Mouse (Mus musculus): ENCODE measurements around the gene Scn5a. TPM values are rescaled to one million over a fixed set of nuclear protein-coding genes. Genes with fewer than 3 reads are reported as not detected.

The Scn5a gene
- 0.49 and 1.2 TPM in 2 replicates for polyA plus RNA-seq (2011; ENCODE audit: insufficient read depth, insufficient read length, low read depth, missing spikeins)

- peak within 1 kb of the TSS; percentile 75 for H3K9ac ChIP-seq (ENCODE audit: low read depth, poor library complexity, severe bottlenecking)
- H3K4me1 ChIP-seq (ENCODE audit: control insufficient read depth, insufficient read depth, low read length), result no peaks in the 10 kb centered on the region
- no peaks in the 10 kb centered on the region for H3K36me3 ChIP-seq (ENCODE audit: control insufficient read depth, insufficient read depth, low read length, poor library complexity, severe bottlenecking)
- peaks cover 12% of the 10 kb centered on the region; the same call in 1 of the 2 replicates for H3K27me3 ChIP-seq (ENCODE audit: control insufficient read depth, insufficient read depth, low read length, poor library complexity, severe bottlenecking)
- TF ChIP-seq POLR2A (IDR thresholded peaks at IDR 0.05; ENCODE audit: insufficient read depth, low read length) (no peak), EP300 (IDR thresholded peaks at IDR 0.05; ENCODE audit: insufficient read depth, low read depth, low read length) (no peak), CTCF (IDR thresholded peaks at IDR 0.05; ENCODE audit: low read depth, low read length) (no peak)
- no peak within 1 kb of the TSS for H3K27ac ChIP-seq (ENCODE audit: insufficient read depth, low read length)
- H3K9me3 ChIP-seq (replicated peaks; ENCODE audit: control insufficient read depth, insufficient read depth, low read length, poor library complexity, severe bottlenecking), result no peaks in the 10 kb centered on the region
- H3K4me3 ChIP-seq (ENCODE audit: low read depth, low read length), result peak within 1 kb of the TSS; percentile 43
These were observed at the start of gene Scn5a for GRCm38 (mm10) chr9:119578636-119579438. Gene Scn5a, minus strand, starts transcription at chr9:119579016.

GRCm38 (mm10) chr9:119627227-119627626 is 48.4 kb upstream of the Scn5a start:
- no peak overlapping the region for H3K4me3 ChIP-seq (ENCODE audit: low read depth, low read length)
- H3K4me1 ChIP-seq (ENCODE audit: control insufficient read depth, insufficient read depth, low read length), result no peaks in the 10 kb centered on the region
- TF ChIP-seq EP300 (IDR thresholded peaks at IDR 0.05; ENCODE audit: insufficient read depth, low read depth, low read length) (no peak), CTCF (IDR thresholded peaks at IDR 0.05; ENCODE audit: low read depth, low read length) (no peak), POLR2A (IDR thresholded peaks at IDR 0.05; ENCODE audit: insufficient read depth, low read length) (no peak)
- no peaks in the 10 kb centered on the region for H3K9me3 ChIP-seq (replicated peaks; ENCODE audit: control insufficient read depth, insufficient read depth, low read length, poor library complexity, severe bottlenecking)
- H3K9ac ChIP-seq (ENCODE audit: low read depth, poor library complexity, severe bottlenecking), result no peak overlapping the region
- H3K36me3 ChIP-seq (ENCODE audit: control insufficient read depth, insufficient read depth, low read length, poor library complexity, severe bottlenecking), result no peaks in the 10 kb centered on the region
- no peaks in the 10 kb centered on the region for H3K27me3 ChIP-seq (ENCODE audit: control insufficient read depth, insufficient read depth, low read length, poor library complexity, severe bottlenecking)
- no peak overlapping the region for H3K27ac ChIP-seq (ENCODE audit: insufficient read depth, low read length)

- H3K27me3 ChIP-seq (ENCODE audit: control insufficient read depth, insufficient read depth, low read length, poor library complexity, severe bottlenecking), result no peaks in the 10 kb centered on the region
- no peaks in the 10 kb centered on the region for H3K4me1 ChIP-seq (ENCODE audit: control insufficient read depth, insufficient read depth, low read length)
- no peak overlapping the region for H3K9ac ChIP-seq (ENCODE audit: low read depth, poor library complexity, severe bottlenecking)
- no peak overlapping the region for H3K27ac ChIP-seq (ENCODE audit: insufficient read depth, low read length)
- no peak overlapping the region for H3K4me3 ChIP-seq (ENCODE audit: low read depth, low read length)
- H3K36me3 ChIP-seq (ENCODE audit: control insufficient read depth, insufficient read depth, low read length, poor library complexity, severe bottlenecking), result no peaks in the 10 kb centered on the region
- no peak for TF ChIP-seq POLR2A (IDR thresholded peaks at IDR 0.05; ENCODE audit: insufficient read depth, low read length)
- TF ChIP-seq EP300 (IDR thresholded peaks at IDR 0.05; ENCODE audit: insufficient read depth, low read depth, low read length), result no peak
- TF ChIP-seq CTCF (IDR thresholded peaks at IDR 0.05; ENCODE audit: low read depth, low read length), result no peak
- H3K9me3 ChIP-seq (replicated peaks; ENCODE audit: control insufficient read depth, insufficient read depth, low read length, poor library complexity, severe bottlenecking), result no peaks in the 10 kb centered on the region
These were observed 45.3 kb upstream of the Scn5a start for GRCm38 (mm10) chr9:119624151-119624550.

GRCm38 (mm10) chr9:119614798-119615197 is 36.0 kb upstream of the Scn5a start:
- Histone ChIP-seq H3K4me3 (ENCODE audit: low read depth, low read length) (no peak overlapping the region), H3K9ac (ENCODE audit: low read depth, poor library complexity, severe bottlenecking) (no peak overlapping the region), H3K36me3 (ENCODE audit: control insufficient read depth, insufficient read depth, low read length, poor library complexity, severe bottlenecking) (no peaks in the 10 kb centered on the region), H3K9me3 (replicated peaks; ENCODE audit: control insufficient read depth, insufficient read depth, low read length, poor library complexity, severe bottlenecking) (no peaks in the 10 kb centered on the region), H3K4me1 (ENCODE audit: control insufficient read depth, insufficient read depth, low read length) (no peaks in the 10 kb centered on the region), H3K27ac (ENCODE audit: insufficient read depth, low read length) (no peak overlapping the region), H3K27me3 (ENCODE audit: control insufficient read depth, insufficient read depth, low read length, poor library complexity, severe bottlenecking) (no peaks in the 10 kb centered on the region)
- TF ChIP-seq POLR2A (IDR thresholded peaks at IDR 0.05; ENCODE audit: insufficient read depth, low read length) (no peak), CTCF (IDR thresholded peaks at IDR 0.05; ENCODE audit: low read depth, low read length) (no peak), EP300 (IDR thresholded peaks at IDR 0.05; ENCODE audit: insufficient read depth, low read depth, low read length) (no peak)

- Histone ChIP-seq H3K4me3 (ENCODE audit: low read depth, low read length) (no peak overlapping the region), H3K27ac (ENCODE audit: insufficient read depth, low read length) (no peak overlapping the region), H3K9ac (ENCODE audit: low read depth, poor library complexity, severe bottlenecking) (no peak overlapping the region), H3K36me3 (ENCODE audit: control insufficient read depth, insufficient read depth, low read length, poor library complexity, severe bottlenecking) (no peaks in the 10 kb centered on the region), H3K9me3 (replicated peaks; ENCODE audit: control insufficient read depth, insufficient read depth, low read length, poor library complexity, severe bottlenecking) (no peaks in the 10 kb centered on the region), H3K27me3 (ENCODE audit: control insufficient read depth, insufficient read depth, low read length, poor library complexity, severe bottlenecking) (no peaks in the 10 kb centered on the region), H3K4me1 (ENCODE audit: control insufficient read depth, insufficient read depth, low read length) (no peaks in the 10 kb centered on the region)
- TF ChIP-seq CTCF (IDR thresholded peaks at IDR 0.05; ENCODE audit: low read depth, low read length), result no peak
- TF ChIP-seq EP300 (IDR thresholded peaks at IDR 0.05; ENCODE audit: insufficient read depth, low read depth, low read length), result no peak
These were observed 31.8 kb upstream of the Scn5a start for GRCm38 (mm10) chr9:119610563-119611166.

- Histone ChIP-seq H3K27ac (ENCODE audit: insufficient read depth, low read length) (no peak overlapping the region), H3K27me3 (ENCODE audit: control insufficient read depth, insufficient read depth, low read length, poor library complexity, severe bottlenecking) (no peaks in the 10 kb centered on the region), H3K9me3 (replicated peaks; ENCODE audit: control insufficient read depth, insufficient read depth, low read length, poor library complexity, severe bottlenecking) (no peaks in the 10 kb centered on the region), H3K4me3 (ENCODE audit: low read depth, low read length) (no peak overlapping the region), H3K36me3 (ENCODE audit: control insufficient read depth, insufficient read depth, low read length, poor library complexity, severe bottlenecking) (no peaks in the 10 kb centered on the region), H3K9ac (ENCODE audit: low read depth, poor library complexity, severe bottlenecking) (no peak overlapping the region), H3K4me1 (ENCODE audit: control insufficient read depth, insufficient read depth, low read length) (no peaks in the 10 kb centered on the region)
- TF ChIP-seq CTCF (IDR thresholded peaks at IDR 0.05; ENCODE audit: low read depth, low read length), result no peak
- no peak for TF ChIP-seq EP300 (IDR thresholded peaks at IDR 0.05; ENCODE audit: insufficient read depth, low read depth, low read length)
- no peak for TF ChIP-seq POLR2A (IDR thresholded peaks at IDR 0.05; ENCODE audit: insufficient read depth, low read length)
These were observed 28.1 kb upstream of the Scn5a start for GRCm38 (mm10) chr9:119606906-119607305.
